Mouse (Mus musculus): Measurements from ENCODE around the gene Vat1l. TPM values are rescaled to one million over a fixed set of nuclear protein-coding genes. Genes with fewer than 3 reads are reported as not detected.

Vat1l gene
- not detected in 2 replicates for polyA plus RNA-seq (2012)

- no peak for TF ChIP-seq GATA1 (IDR thresholded peaks at IDR 0.05; ENCODE audit: low read length)
Measured at GRCm38 (mm10) chr8:114205221-114205901, at the start of gene Vat1l. Gene Vat1l, plus strand, starts transcription at chr8:114205612.

DNA sequence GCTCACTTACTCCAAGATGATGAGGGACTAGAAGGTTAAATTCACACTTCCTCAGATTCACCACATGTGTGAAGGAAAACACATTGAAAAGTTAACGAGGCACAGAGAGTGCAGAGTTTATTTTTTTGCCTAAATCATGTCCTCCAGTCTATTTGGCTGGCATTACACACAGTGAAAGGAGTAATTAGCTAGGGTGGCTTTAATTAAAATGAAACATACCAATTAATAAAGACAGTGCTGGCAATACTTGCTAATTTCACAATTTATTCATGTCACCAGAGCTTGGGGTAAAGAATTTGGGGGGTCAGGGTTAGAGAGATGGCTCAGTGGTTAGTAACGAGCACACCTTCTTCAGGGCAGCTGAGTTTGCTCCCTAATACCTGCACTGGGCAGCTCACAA is 46.8 kb upstream of the Vat1l start:
- TF ChIP-seq GATA1 (IDR thresholded peaks at IDR 0.05; ENCODE audit: low read length) = no peak

- TF ChIP-seq GATA1 (IDR thresholded peaks at IDR 0.05; ENCODE audit: low read length) = no peak
Measured at GRCm38 (mm10) chr8:114159666-114160065, 45.7 kb upstream of the Vat1l start.

- no peak for TF ChIP-seq GATA1 (IDR thresholded peaks at IDR 0.05; ENCODE audit: low read length)
Measured at GRCm38 (mm10) chr8:114163871-114164270, 41.5 kb upstream of the Vat1l start.

DNA sequence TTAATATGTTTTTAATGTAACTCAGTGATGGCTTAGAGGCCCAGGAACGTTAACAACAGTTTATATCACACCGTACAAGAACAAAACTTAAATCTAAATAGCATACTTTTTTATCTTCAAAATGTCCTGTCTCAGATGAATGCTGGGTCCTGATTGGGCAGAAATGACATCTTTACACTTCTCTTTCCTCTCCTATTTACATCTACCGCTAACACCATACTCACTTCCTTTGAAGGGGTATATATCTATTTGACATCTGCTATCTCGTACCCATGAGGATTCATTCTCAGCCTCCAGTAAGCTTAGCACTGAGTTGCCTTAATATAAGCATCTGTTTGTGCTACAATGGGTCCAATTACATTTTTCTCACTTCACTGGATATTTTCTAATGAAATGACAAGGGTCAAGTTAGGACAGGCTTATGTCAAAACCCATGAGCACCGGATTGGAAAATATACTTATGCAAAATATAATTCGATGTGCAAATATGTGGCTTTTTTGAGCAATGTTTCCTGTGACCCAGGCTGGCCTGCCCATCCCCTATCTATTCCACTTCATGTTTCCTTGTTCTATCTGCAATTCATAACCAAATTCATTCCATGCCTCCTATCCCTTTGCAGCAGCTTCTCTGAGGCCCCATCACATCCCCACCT is 40.8 kb upstream of the Vat1l start:
- no peak for TF ChIP-seq GATA1 (IDR thresholded peaks at IDR 0.05; ENCODE audit: low read length)

DNA sequence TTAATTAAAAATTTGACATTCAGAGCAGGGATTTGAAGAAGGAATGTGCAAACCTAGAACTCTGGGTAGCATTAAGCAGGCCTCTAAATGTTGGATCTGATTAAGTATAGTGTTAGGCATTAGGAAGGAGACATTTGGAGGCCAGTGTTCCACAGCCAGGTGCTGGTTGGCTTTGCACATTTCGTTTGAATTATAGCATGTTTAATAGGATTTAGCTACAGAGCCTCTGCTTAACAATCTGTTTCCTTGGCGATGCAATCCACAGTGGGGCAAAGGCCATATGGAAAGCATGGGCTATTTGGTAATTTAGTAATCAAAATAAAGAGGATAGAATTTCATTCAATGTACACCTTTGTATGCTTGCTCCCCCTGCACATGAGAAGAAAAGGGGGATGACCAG is 39.7 kb upstream of the Vat1l start:
- no peak for TF ChIP-seq GATA1 (IDR thresholded peaks at IDR 0.05; ENCODE audit: low read length)

- TF ChIP-seq GATA1 (IDR thresholded peaks at IDR 0.05; ENCODE audit: low read length) = no peak
Measured at GRCm38 (mm10) chr8:114176721-114177120, 28.7 kb upstream of the Vat1l start.

DNA sequence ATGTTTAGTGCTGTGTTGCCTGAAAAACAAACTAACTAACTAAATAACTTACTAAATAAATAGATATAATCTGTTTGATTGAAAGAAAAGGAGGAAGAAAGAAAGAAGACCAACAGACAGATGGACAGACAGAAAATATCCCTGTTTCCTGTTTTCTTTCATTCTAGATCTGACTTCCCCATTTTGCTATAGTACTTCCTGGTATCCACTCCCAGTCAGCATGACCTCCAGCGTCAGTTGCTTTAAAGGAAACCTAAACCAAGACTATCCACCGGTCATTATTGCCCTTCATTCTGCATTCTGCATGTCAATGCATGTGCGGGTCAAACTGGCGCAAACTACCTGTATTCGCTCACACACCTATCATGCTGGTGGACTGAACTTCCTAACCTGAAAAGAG is 12.1 kb upstream of the Vat1l start:
- no peak for TF ChIP-seq GATA1 (IDR thresholded peaks at IDR 0.05; ENCODE audit: low read length)

DNA sequence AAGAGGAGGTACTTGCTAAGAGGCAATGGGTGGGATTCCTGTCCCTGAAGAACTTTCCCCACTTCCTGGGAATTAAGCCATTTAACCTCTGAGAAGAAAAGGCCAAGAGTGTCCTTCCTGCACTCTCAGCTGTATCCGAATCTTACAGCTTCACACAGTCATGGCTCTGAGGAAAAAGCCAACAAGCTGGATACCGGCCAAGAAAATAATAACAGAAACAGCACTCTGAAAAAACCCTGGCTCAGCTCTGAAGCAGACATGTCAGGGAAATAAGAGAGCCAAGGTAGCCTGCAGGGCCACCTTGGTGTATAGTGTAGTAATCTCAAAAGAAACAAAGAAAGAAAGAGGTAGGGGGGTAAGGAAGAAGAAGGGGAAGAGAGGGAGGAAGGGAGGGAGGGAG is 6.4 kb upstream of the Vat1l start:
- TF ChIP-seq GATA1 (IDR thresholded peaks at IDR 0.05; ENCODE audit: low read length) = no peak

GRCm38 (mm10) chr8:114206421-114206983 is 1.1 kb downstream of the Vat1l start:
- TF ChIP-seq GATA1 (IDR thresholded peaks at IDR 0.05; ENCODE audit: low read length) = no peak

- TF ChIP-seq GATA1 (IDR thresholded peaks at IDR 0.05; ENCODE audit: low read length) = no peak
Measured at GRCm38 (mm10) chr8:114207026-114207425, 1.6 kb downstream of the Vat1l start.

- TF ChIP-seq GATA1 (IDR thresholded peaks at IDR 0.05; ENCODE audit: low read length) = no peak
Measured at GRCm38 (mm10) chr8:114220779-114221178, 15.4 kb downstream of the Vat1l start.

- no peak for TF ChIP-seq GATA1 (IDR thresholded peaks at IDR 0.05; ENCODE audit: low read length)
Measured at GRCm38 (mm10) chr8:114222001-114222400, 16.6 kb downstream of the Vat1l start.

DNA sequence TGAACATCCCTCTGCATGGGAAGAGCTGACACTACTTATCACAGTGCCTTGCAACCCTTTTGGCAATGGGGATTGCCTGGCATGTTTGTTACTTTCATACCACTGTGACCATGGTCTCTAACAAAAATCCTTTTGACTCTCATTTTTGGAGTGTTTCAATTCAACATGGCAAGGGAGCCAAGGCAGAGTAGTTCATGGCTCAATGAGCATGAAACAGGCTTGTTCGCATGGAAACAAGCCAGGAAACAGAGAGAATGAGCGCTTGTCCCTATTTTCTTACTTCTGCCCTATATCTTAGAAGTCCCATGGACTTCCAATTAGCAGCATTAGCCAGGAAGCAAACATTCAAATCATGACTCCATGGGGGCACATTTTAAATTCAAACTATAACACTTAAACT is 18.6 kb downstream of the Vat1l start:
- TF ChIP-seq GATA1 (IDR thresholded peaks at IDR 0.05; ENCODE audit: low read length) = no peak

DNA sequence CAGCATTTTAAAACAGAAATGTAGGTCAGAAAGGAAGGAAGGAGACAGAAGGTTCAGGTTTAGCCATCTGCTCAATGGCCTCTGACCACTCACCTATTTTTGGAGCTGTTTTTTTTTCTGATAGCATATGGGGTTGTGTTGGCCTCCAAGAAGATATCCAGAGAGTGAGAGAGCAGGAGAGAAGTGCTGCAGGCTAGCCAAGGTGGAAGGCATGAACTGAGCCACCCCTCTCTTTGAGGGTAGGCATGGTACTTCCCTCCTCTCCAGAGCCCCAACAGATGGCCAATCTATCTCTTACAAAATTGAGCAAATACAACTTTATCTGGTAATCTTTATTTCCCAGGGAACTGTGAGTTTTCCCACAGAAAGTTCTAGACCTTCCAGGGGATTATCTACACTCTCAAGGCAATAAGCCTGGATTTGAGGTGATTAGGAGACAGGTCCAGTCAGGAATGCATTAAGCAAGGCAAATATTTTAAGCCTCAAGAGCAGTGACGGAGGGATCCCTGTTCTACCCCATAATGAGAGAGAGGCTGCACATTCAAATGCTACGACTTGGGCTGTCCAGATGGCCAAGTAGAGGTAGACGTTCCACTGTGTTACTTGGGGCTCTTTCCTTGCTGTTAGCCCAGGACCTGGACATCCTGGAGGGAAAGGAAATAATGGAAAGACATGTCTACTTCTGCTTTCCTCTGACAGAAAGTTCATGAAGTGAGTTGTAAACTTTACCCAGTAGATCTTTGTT is 46.1 kb downstream of the Vat1l start:
- TF ChIP-seq GATA1 (IDR thresholded peaks at IDR 0.05; ENCODE audit: low read length) = no peak

DNA sequence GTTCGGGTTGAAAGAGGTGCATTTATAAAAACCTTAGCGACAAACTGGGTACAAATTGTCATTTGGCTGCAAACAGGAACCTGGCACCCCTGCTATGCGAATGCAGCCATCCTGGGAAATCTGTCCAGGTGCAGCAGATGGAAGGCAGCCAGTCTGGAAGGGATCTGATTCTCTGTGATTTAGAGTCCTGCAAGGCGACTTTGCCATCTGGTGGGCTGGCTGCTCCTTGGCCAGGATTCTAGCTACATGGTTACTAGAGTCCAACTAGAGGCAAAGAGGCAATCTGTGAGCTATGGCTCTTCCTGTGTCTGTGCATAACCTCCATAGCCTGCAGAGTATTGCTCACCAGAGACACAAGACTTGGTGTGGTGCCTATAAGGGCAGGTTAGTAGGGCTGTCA is 53.3 kb downstream of the Vat1l start:
- no peak for TF ChIP-seq GATA1 (IDR thresholded peaks at IDR 0.05; ENCODE audit: low read length)

Measured in G1E-ER4 (cell line).